Comparison of ENCODE assay signal across 22 mouse cellular contexts in genomic region chr1:177231122-177231521, GRCm38 (mm10). TPM values are rescaled to one million over a fixed set of nuclear protein-coding genes. Genes with fewer than 3 reads are reported as not detected.
A peak's percentile ranks its signal among the peaks of the same experiment; 100 is the strongest.
DNase-seq lines count a peak whose midpoint lies in the region; ATAC-seq and TF ChIP-seq lines count a peak whose summit lies in the region.
"Had no signal": no experiment of that assay in that cellular context is flagged by ENCODE, and none has a peak within 500 bp of the region (broad histone marks: within the 10 kb centered on the region; RNA-seq: fewer than 3 reads in every experiment).

No protein-coding gene starts in this region.

- H3K27me3 ChIP-seq in embryonic facial prominence, embryonic 14.5 days (replicated peaks; ENCODE audit: control insufficient read depth, insufficient read depth, low read length): no peaks in the 10 kb centered on the region
- H3K27me3 ChIP-seq in embryonic facial prominence, embryonic 10.5 days (replicated peaks; ENCODE audit: low read depth, poor library complexity, severe bottlenecking): no peaks in the 10 kb centered on the region
- no peaks in the 10 kb centered on the region for H3K27me3 ChIP-seq in lung, embryonic 14.5 days (ENCODE audit: insufficient read depth, low read length)
- H3K27me3 ChIP-seq in lung, embryonic 16.5 days (ENCODE audit: control insufficient read depth, insufficient read depth, low read depth, low read length): no peaks in the 10 kb centered on the region
- H3K27me3 ChIP-seq: embryonic facial prominence, embryonic 13.5 days; forebrain, embryonic 13.5 days; forebrain, embryonic 15.5 days; Patski had no signal

- no peaks in the 10 kb centered on the region for H3K9me3 ChIP-seq in embryonic facial prominence, embryonic 14.5 days (ENCODE audit: control insufficient read depth, low read length)
- H3K9me3 ChIP-seq in embryonic facial prominence, embryonic 10.5 days: no peaks in the 10 kb centered on the region
- H3K9me3 ChIP-seq in lung, embryonic 14.5 days (ENCODE audit: low read depth, low read length): no peaks in the 10 kb centered on the region
- no peaks in the 10 kb centered on the region for H3K9me3 ChIP-seq in lung, embryonic 16.5 days (ENCODE audit: control insufficient read depth, low read length)
- H3K9me3 ChIP-seq: embryonic facial prominence, embryonic 13.5 days; forebrain, embryonic 13.5 days; forebrain, embryonic 15.5 days had no signal

- H3K9ac ChIP-seq in embryonic facial prominence, embryonic 14.5 days (ENCODE audit: low read depth, low read length): no peak overlapping the region
- no peak overlapping the region for H3K9ac ChIP-seq in lung, embryonic 14.5 days
- no peak overlapping the region for H3K9ac ChIP-seq in lung, embryonic 16.5 days (ENCODE audit: low read length)
- H3K9ac ChIP-seq: embryonic facial prominence, embryonic 13.5 days; forebrain, embryonic 13.5 days; forebrain, embryonic 15.5 days; forebrain, postnatal 0 days had no signal

- no peak for ATAC-seq in embryonic facial prominence, embryonic 14.5 days (ENCODE audit: low read depth)
- ATAC-seq in lung, embryonic 14.5 days (ENCODE audit: insufficient read depth): peak; percentile 81
- peak; percentile 85 for ATAC-seq in lung, embryonic 16.5 days (ENCODE audit: low read depth)
- ATAC-seq: activated CD4-positive, CD25-positive, alpha-beta regulatory T cell, adult 4 months; forebrain, embryonic 13.5 days; forebrain, embryonic 15.5 days; forebrain, postnatal 0 days; Patski had no signal

- no peaks in the 10 kb centered on the region for H3K4me1 ChIP-seq in embryonic facial prominence, embryonic 14.5 days (ENCODE audit: control insufficient read depth, insufficient read depth, low read length)
- no peaks in the 10 kb centered on the region for H3K4me1 ChIP-seq in embryonic facial prominence, embryonic 10.5 days
- H3K4me1 ChIP-seq in lung, embryonic 14.5 days (ENCODE audit: insufficient read depth): no peaks in the 10 kb centered on the region
- H3K4me1 ChIP-seq in lung, embryonic 16.5 days (replicated peaks; ENCODE audit: control insufficient read depth, insufficient read depth, low read length): no peaks in the 10 kb centered on the region; the same call in 1 of the 2 replicates
- H3K4me1 ChIP-seq: embryonic facial prominence, embryonic 13.5 days; forebrain, embryonic 13.5 days had no signal

- H3K4me2 ChIP-seq in embryonic facial prominence, embryonic 14.5 days (ENCODE audit: low read depth, low read length): no peak overlapping the region
- H3K4me2 ChIP-seq in lung, embryonic 14.5 days: no peak overlapping the region
- H3K4me2 ChIP-seq in lung, embryonic 16.5 days (ENCODE audit: low read depth, low read length): no peak overlapping the region
- H3K4me2 ChIP-seq: embryonic facial prominence, embryonic 13.5 days; forebrain, embryonic 13.5 days; forebrain, embryonic 15.5 days had no signal

- peak; percentile 1 for DNase-seq in embryonic facial prominence, embryonic 14.5 days (ENCODE audit: low spot score)
- no peak for DNase-seq in embryonic facial prominence, embryonic 10.5 days (ENCODE audit: low spot score)
- peak; percentile 70 for DNase-seq in lung, embryonic 14.5 days
- DNase-seq in lung, postnatal 36 days: no peak
- no peak for DNase-seq in lung, postnatal 10 days
- peak; percentile 13 for DNase-seq in 416B (ENCODE audit: low read depth)
- DNase-seq in right cerebral cortex, postnatal 14 days: no peak
- DNase-seq: adrenal gland, adult 8-10 months; adrenal gland, postnatal 14 days; adrenal gland, postnatal 36 days; cerebellum, adult 11-12 months; cerebellum, adult 2 months; cerebellum, adult 9-10 months; cerebellum, postnatal 10 days; cerebellum, postnatal 25 days; forebrain, postnatal 0 days had no signal

- peaks cover 5% of the 10 kb centered on the region; the same call in 1 of the 2 replicates for H3K36me3 ChIP-seq in embryonic facial prominence, embryonic 14.5 days (ENCODE audit: control insufficient read depth, insufficient read depth, low read length)
- peaks cover 22% of the 10 kb centered on the region for H3K36me3 ChIP-seq in embryonic facial prominence, embryonic 10.5 days (replicated peaks)
- 0 out of 2 replicates have a peak, but pooled peaks cover 5% of the 10 kb centered on the region for H3K36me3 ChIP-seq in lung, embryonic 14.5 days (ENCODE audit: insufficient read depth)
- no peaks in the 10 kb centered on the region for H3K36me3 ChIP-seq in lung, embryonic 16.5 days (ENCODE audit: control insufficient read depth, insufficient read depth, low read length)
- H3K36me3 ChIP-seq: embryonic facial prominence, embryonic 13.5 days had no signal

- no peak overlapping the region for H3K27ac ChIP-seq in embryonic facial prominence, embryonic 14.5 days (replicated peaks; ENCODE audit: low read depth, low read length)
- no peak overlapping the region for H3K27ac ChIP-seq in embryonic facial prominence, embryonic 10.5 days (replicated peaks)
- H3K27ac ChIP-seq in lung, embryonic 14.5 days (ENCODE audit: low read depth): no peak overlapping the region
- peak overlapping the region; percentile 63 for H3K27ac ChIP-seq in lung, embryonic 16.5 days (ENCODE audit: low read length)
- H3K27ac ChIP-seq: embryonic facial prominence, embryonic 13.5 days; forebrain, embryonic 13.5 days; forebrain, embryonic 15.5 days had no signal

- TF ChIP-seq CTCF in lung, embryonic 14.5 days (IDR thresholded peaks at IDR 0.05; ENCODE audit: low read depth): no peak

- no peak overlapping the region for H3K4me3 ChIP-seq in embryonic facial prominence, embryonic 14.5 days (ENCODE audit: low read depth, low read length)
- no peak overlapping the region for H3K4me3 ChIP-seq in embryonic facial prominence, embryonic 10.5 days
- no peak overlapping the region for H3K4me3 ChIP-seq in lung, embryonic 14.5 days (ENCODE audit: low read depth, low read length)
- no peak overlapping the region for H3K4me3 ChIP-seq in lung, embryonic 16.5 days (ENCODE audit: low read length)
- H3K4me3 ChIP-seq: embryonic facial prominence, embryonic 13.5 days; forebrain, embryonic 13.5 days; forebrain, embryonic 15.5 days had no signal

RNA-seq across cellular contexts. Expression of gene Akt3, which starts 26.9 kb away (rescaled TPM):
- polyA plus RNA-seq in embryonic facial prominence, embryonic 14.5 days (2014; fragmentation: Nextera tagmentation; extraction: Ambion mirVana): 7.3 and 8.5 TPM in 2 replicates
- 9.7 and 10.2 TPM in 2 replicates for polyA plus RNA-seq in embryonic facial prominence, embryonic 10.5 days (2016; fragmentation: Nextera tagmentation; extraction: Ambion mirVana)
- 6.8 and 6.9 TPM in 2 replicates for polyA plus RNA-seq in lung, embryonic 14.5 days (2014; fragmentation: Nextera tagmentation; extraction: Ambion mirVana)
- 4.1 and 5.1 TPM in 2 replicates for polyA plus RNA-seq in lung, embryonic 16.5 days (2015; fragmentation: Nextera tagmentation; extraction: Ambion mirVana)

Comparison
In these comparisons a context has a peak if more than half of its experiments do, and no peak if none do; other contexts are left out.
1. DNase-seq: peak in embryonic facial prominence, embryonic 14.5 days (single experiment), lung, embryonic 14.5 days (single experiment) and 416B (single experiment); none in embryonic facial prominence, embryonic 10.5 days (single experiment), lung, postnatal 36 days (single experiment), lung, postnatal 10 days (single experiment) and right cerebral cortex, postnatal 14 days (single experiment).